Mouse (Mus musculus) kidney, adult 9 months (tissue): ENCODE measurements around the gene Gm32802.
"Not testable (repeated sequence)": the region's sequence is repeated elsewhere in the genome, so short reads cannot be mapped to it uniquely, and the experiment has no call there.

Source experiments
- DNase-seq: peaks from one replicate; pipeline ENCODE4 v3.0.0; 2022

Gene Gm32802

DNA sequence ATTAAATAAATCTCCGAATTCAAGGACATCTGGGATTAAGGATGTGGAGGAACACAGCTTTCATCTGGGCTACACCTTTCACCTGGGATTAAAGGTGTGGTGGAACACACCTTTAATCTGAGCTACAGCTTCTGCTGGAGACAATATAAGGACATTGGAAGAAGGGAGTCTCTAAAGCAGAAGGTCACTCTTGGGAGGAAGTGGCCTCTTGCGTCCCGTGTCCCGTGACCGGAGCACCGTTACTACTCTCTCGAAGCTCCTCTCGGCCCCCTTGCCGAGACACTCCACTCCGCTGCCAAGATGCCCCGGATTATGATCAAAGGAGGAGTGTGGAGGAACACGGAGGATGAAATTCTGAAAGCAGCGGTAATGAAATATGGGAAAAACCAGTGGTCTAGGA lies at the start of gene Gm32802:
Gene Gm32802, plus strand, starts transcription at position 301 of the 400 bp plus-strand sequence.
- not testable (repeated sequence) for DNase-seq

DNA sequence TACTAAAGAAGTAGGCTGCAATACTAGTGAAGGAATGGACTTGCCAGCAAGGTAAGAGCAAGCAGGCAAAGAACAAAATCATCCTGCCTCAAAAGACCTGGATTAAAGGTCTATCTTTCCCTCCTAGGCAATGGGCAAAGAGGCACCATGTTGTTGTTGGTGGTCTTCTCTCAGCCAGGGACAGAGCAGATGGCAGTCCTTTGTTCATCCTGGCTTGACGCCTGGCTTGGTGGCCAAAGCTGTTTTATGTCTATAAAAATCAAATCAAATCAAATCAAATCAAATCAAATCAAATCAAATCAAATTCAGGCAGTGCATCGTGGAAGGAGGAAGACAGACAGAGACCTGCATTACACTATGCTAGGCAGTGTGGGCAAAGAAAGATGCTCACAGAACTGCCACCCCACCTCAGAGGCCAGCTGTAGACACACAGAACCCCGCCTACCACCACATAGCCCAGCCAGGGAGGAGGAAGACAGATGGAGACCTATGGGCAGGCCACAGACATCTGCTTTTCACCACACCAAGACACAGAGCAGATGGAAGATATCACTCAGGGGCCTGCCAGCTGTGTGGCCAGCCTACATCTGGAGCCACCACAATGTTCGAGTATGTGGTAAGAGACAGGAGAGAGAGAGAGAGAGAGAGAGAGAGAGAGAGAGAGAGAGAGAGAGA lies 42.6 kb upstream of the Gm32802 start:
- DNase-seq: not testable (repeated sequence)

DNA sequence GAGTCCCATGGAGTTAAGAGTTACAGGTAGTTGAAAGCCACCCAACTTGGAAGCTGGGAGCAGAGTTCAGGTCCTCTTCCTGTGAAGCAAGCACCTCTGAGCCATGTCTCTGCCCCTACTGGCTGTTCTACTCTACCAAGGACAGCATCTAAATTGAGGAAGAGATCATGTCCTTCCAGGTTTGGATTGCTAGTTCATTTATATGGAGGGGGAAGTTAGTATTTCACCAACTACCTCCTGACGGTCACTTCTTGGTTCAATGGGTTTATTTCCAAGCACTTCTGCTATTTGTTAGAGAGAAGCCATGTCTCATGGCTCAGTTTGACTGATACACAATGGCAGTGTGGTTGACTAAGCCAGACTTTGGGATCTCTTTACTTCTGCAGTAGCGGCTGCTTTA lies 30.9 kb upstream of the Gm32802 start:
- DNase-seq: not testable (repeated sequence)

DNA sequence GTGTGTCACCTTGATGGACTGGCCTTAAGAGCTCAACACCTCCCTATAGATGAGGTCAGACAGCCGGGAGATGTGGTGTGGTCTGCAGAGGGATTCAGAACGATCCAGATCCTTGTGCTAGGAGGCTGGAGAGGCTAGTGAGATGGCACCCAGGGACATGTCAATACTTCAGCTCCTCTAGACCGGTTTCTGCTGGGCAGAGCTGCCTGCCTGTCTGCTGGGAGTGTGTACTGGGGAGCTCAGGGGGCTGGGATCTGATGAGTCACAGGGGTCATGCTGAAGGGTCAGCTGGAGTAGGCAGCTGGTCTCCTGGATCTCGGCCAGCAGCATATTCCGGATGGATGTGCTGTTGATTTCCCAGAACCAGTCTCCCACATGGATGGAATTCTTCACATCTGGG lies 25.9 kb upstream of the Gm32802 start:
- not testable (repeated sequence) for DNase-seq

DNA sequence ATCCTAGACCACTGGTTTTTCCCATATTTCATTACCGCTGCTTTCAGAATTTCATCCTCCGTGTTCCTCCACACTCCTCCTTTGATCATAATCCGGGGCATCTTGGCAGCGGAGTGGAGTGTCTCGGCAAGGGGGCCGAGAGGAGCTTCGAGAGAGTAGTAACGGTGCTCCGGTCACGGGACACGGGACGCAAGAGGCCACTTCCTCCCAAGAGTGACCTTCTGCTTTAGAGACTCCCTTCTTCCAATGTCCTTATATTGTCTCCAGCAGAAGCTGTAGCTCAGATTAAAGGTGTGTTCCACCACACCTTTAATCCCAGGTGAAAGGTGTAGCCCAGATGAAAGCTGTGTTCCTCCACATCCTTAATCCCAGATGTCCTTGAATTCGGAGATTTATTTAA lies 17.8 kb upstream of the Gm32802 start, which contains the start of gene Gm32717:
Gene Gm32717, minus strand, starts transcription at position 101 of the 400 bp plus-strand sequence.
- DNase-seq: not testable (repeated sequence)

DNA sequence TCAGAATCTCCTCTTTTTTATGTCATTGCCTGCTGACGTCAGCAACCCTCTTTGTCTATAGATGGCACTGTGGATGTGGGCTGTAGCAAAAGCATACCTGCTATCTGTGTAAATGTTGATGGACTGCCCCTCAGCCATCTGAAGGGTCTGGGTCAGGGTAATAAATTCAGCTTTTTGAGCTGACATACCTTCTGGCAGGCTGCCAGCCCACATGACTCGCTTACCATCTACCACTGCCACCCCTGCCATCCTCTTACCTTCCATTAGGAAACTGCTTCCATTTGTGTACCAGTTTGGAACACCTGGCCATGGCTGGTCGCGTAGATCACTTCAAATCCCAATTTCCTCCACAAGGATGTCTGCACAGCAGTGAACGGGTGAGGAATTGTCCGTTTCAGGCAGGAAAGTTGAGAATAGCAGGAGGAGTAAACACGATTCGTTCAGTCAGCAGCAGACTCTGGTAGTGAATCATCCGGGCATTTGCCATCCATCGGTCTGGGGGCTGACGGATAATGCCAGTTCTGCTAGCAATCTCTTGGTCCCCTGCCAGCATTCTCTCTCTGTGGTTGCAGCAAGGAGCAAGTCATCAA lies 9.4 kb upstream of the Gm32802 start:
- DNase-seq: not testable (repeated sequence)

DNA sequence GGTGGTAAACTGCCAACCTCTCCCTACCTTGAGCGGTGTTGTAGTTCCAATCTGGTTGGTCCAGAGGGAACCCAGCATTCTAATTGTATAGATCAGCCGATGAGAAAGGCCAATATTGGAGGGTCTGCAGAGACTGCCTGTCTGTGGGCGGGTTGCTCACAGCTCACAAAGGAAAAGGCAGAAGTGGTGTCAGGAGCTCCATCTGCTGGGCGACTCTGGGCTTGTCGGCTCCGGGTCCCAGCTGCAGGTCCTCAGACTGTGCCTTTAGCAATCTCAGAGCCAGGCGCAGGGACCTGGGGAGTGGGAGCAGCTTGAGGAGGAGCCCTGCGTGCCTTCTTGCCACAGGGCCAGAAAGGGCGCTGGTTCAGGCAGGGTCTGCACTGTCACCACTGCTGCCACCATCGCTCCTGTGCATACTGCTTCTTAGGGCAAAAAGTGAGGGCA lies 7.6 kb upstream of the Gm32802 start:
- no peak for DNase-seq

DNA sequence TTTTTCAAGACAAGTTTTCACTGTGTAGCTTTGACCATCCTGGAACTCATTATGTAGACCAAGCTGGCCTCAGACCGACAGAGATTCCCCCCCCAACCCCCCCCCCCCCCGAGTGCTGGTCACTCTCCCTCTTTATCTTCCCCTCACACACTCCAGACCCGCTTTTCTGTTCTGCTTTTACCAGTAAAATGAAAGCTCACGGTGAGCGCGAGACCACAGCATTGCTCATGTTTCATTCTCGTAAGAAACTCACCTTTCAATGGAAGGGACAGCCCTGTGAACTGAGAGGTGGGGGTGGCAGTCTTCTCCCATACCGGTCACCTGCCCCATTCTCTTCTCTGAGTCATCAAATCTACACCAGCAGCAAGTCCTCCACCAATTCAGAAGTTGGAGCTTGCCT lies 10.3 kb downstream of the Gm32802 start:
- not testable (repeated sequence) for DNase-seq

DNA sequence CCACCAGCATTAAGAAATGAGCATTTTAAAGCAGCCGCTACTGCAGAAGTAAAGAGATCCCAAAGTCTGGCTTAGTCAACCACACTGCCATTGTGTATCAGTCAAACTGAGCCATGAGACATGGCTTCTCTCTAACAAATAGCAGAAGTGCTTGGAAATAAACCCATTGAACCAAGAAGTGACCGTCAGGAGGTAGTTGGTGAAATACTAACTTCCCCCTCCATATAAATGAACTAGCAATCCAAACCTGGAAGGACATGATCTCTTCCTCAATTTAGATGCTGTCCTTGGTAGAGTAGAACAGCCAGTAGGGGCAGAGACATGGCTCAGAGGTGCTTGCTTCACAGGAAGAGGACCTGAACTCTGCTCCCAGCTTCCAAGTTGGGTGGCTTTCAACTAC lies 12.9 kb downstream of the Gm32802 start:
- DNase-seq: not testable (repeated sequence)

DNA sequence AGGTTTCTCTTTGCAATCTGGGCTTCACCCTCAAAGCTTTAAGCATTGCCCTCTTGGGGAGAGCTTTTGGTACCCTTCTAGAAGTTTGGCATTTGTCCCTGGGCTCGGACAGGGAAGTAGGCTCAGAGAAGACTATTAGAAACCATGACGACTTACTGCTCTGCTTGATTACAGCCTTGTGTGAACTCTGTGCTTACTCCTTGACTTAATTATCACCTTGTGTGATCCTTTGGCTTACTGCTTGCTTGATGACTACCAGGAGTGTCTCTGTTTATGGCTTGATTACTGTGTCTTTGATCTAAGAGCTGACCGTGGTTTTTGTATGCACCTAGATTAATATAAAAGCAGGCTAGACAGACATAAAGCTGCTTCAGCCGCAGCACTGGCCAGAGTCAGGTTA lies 19.6 kb downstream of the Gm32802 start:
- DNase-seq: not testable (repeated sequence)

DNA sequence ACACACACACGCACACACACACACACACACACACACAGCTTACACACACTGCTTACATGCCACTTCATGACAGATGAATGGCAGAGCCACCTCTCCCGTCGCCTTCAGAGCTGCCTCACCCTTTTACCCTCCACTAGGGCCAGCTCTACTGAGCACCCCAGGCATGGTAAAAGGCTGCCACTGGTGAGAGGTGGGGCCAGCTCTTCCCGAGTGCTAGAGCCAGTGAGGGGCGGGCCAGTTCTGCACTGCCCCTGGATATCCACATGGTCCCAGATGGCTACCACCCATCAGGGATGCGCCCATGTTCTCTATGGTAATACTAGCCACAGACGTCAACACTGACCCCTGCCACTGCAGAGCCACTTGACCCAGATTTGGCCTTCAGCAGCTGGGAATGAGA lies 24.1 kb downstream of the Gm32802 start:
- DNase-seq: not testable (repeated sequence)

DNA sequence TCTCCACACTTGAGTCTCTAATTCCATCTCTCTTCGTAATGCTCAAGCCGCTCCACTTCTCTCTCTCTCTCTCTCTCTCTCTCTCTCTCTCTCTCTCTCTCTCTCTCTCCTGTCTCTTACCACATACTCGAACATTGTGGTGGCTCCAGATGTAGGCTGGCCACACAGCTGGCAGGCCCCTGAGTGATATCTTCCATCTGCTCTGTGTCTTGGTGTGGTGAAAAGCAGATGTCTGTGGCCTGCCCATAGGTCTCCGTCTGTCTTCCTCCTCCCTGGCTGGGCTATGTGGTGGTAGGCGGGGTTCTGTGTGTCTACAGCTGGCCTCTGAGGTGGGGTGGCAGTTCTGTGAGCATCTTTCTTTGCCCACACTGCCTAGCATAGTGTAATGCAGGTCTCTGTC lies 24.5 kb downstream of the Gm32802 start:
- DNase-seq: not testable (repeated sequence)

DNA sequence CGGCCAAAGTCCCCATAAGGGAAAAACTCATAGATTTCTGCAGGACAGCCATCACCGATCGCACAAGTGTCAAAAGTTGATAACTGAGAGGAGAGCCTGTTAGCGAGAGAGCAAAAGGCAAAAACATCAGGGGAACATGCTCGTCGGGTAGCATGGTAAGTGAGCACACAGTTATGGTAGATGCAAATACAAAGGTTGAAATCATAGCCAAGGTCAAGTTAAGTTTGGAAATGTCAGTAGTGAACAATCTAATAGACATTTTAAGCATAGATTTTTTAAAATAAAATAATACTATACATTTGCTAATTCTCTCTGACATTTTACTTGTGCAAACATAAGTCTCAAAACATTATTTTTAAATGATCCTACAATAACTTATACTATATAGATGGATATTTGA lies 36.5 kb downstream of the Gm32802 start, which contains the start of gene Iltifb:
Gene Iltifb, minus strand, starts transcription at position 101 of the 400 bp plus-strand sequence.
- no peak for DNase-seq

DNA sequence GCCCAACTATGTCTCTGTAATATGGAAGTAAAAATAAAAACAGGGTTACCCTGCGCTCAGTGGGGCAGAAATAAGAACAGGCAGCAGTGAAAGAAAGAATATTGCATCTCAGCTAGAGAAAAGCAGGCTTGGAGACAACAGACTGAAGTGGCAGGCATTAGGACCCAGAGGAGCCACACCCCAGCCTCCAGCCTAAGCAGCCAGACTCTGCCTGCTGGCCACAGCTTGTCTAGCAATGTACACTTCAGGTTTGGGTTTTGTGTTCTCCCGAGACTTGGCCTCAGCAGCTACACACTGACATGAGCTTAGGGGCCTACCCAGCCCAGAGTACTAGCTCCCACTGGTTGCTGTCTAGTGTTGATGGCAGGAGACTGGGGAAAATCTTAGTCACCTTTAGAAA lies 43.6 kb downstream of the Gm32802 start:
- DNase-seq: not testable (repeated sequence)
